9 mouse cellular contexts compared by ENCODE assay signal in the genomic region with DNA sequence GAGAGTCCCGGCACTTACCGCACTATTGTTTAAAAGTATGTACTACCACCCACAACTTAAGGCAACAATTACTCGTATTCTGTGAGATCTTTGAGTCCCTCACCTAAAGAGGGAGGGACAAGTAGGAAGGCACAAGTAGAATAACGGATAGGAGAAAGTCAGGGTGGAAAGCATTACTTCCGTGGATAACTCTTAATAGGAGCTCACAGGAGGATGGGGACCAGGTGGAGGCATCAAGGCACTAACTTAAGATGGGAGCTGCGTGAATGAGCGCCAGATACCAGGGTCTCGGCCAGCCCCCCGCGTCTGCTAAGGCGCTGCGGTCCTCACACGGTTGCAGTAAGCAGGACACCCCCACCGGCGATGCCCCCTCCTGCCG. TPM values are rescaled to one million over a fixed set of nuclear protein-coding genes. Genes with fewer than 3 reads are reported as not detected.
DNase-seq lines count a peak whose midpoint lies in the region; ATAC-seq and TF ChIP-seq lines count a peak whose summit lies in the region.
"Had no signal": no experiment of that assay in that cellular context is flagged by ENCODE, and none has a peak within 500 bp of the region (broad histone marks: within the 10 kb centered on the region; RNA-seq: fewer than 3 reads in every experiment).

No protein-coding gene starts in this region.

- peak overlapping the region; percentile 97 for H3K27ac ChIP-seq in kidney, postnatal 0 days
- peak overlapping the region; percentile 99 for H3K27ac ChIP-seq in hindbrain, postnatal 0 days
- H3K27ac ChIP-seq in midbrain, postnatal 0 days (ENCODE audit: low read depth, low read length) = peak overlapping the region; percentile 98

- 0% methylated on average over 14 of the region's 16 CpGs for WGBS in kidney, postnatal 0 days
- WGBS in hindbrain, postnatal 0 days = under 1% methylated on average over 14 of the region's 16 CpGs
- 0% methylated on average over 13 of the region's 16 CpGs for WGBS in midbrain, postnatal 0 days

- no peak for TF ChIP-seq CTCF in kidney, postnatal 0 days (IDR thresholded peaks at IDR 0.05; ENCODE audit: low read depth)
- no peak for TF ChIP-seq CTCF in hindbrain, postnatal 0 days (IDR thresholded peaks at IDR 0.05; ENCODE audit: low read depth)
- no peak for TF ChIP-seq CTCF in midbrain, postnatal 0 days (IDR thresholded peaks at IDR 0.05)

- no peaks in the 10 kb centered on the region for H3K27me3 ChIP-seq in kidney, postnatal 0 days (ENCODE audit: insufficient read depth, low read length)
- H3K27me3 ChIP-seq in hindbrain, postnatal 0 days (ENCODE audit: insufficient read depth, low read length) = no peaks in the 10 kb centered on the region
- no peaks in the 10 kb centered on the region for H3K27me3 ChIP-seq in midbrain, postnatal 0 days (ENCODE audit: insufficient read depth, low read length)

- ATAC-seq in kidney, postnatal 0 days (replicated peaks; ENCODE audit: low FRiP score, low read depth) = no peak
- ATAC-seq in hindbrain, postnatal 0 days = no peak
- no peak; the same call in 1 of the 2 replicates for ATAC-seq in midbrain, postnatal 0 days (ENCODE audit: low FRiP score)
- ATAC-seq in granulocyte monocyte progenitor cell, adult 5-6 weeks (replicated peaks; ENCODE audit: poor library complexity, severe bottlenecking) = no peak

- H3K4me3 ChIP-seq in kidney, postnatal 0 days (replicated peaks; ENCODE audit: low read depth, low read length) = peak overlapping the region; percentile 76
- peak overlapping the region; percentile 85 for H3K4me3 ChIP-seq in hindbrain, postnatal 0 days (ENCODE audit: low read length)
- peak overlapping the region; percentile 65 for H3K4me3 ChIP-seq in midbrain, postnatal 0 days (ENCODE audit: low read depth, low read length)

- peak overlapping the region; percentile 74 for H3K9ac ChIP-seq in kidney, postnatal 0 days (ENCODE audit: low read depth, low read length)
- peak overlapping the region; percentile 88 for H3K9ac ChIP-seq in hindbrain, postnatal 0 days (replicated peaks; ENCODE audit: low read length)
- H3K9ac ChIP-seq in midbrain, postnatal 0 days (replicated peaks; ENCODE audit: low read length, poor library complexity, severe bottlenecking) = peak overlapping the region; percentile 94

- no peaks in the 10 kb centered on the region for H3K9me3 ChIP-seq in kidney, postnatal 0 days (replicated peaks; ENCODE audit: low read length)
- H3K9me3 ChIP-seq in hindbrain, postnatal 0 days (ENCODE audit: low read length) = no peaks in the 10 kb centered on the region
- H3K9me3 ChIP-seq in midbrain, postnatal 0 days (ENCODE audit: low read length) = no peaks in the 10 kb centered on the region

- peak; percentile 68 for DNase-seq in kidney, postnatal 0 days (ENCODE audit: low spot score)
- no peak for DNase-seq in kidney, adult 18-20 months
- peak; percentile 38 for DNase-seq in c-Kit-positive CD71-positive TER-119-positive erythroid progenitor cells, embryonic 14.5 days (ENCODE audit: low spot score)
- DNase-seq in hindbrain, postnatal 0 days (ENCODE audit: low spot score) = no peak
- no peak for DNase-seq in midbrain, postnatal 0 days (ENCODE audit: low spot score)
- no peak for DNase-seq in left cerebral cortex, adult 9 months (ENCODE audit: low spot score in 2 of 2)
- DNase-seq in thymus, postnatal 36 days = no peak

- H3K4me2 ChIP-seq in kidney, postnatal 0 days (ENCODE audit: low read length) = peak overlapping the region; percentile 79
- H3K4me2 ChIP-seq in hindbrain, postnatal 0 days (ENCODE audit: low read depth, low read length) = peak overlapping the region; percentile 90
- H3K4me2 ChIP-seq in midbrain, postnatal 0 days (ENCODE audit: low read depth, low read length, poor library complexity, severe bottlenecking) = peak overlapping the region; percentile 78

- no peaks in the 10 kb centered on the region for H3K36me3 ChIP-seq in kidney, postnatal 0 days (ENCODE audit: insufficient read depth, low read length)
- H3K36me3 ChIP-seq in hindbrain, postnatal 0 days (ENCODE audit: insufficient read depth, low read length) = no peaks in the 10 kb centered on the region
- no peaks in the 10 kb centered on the region for H3K36me3 ChIP-seq in midbrain, postnatal 0 days (ENCODE audit: insufficient read depth, low read length)

- no peaks in the 10 kb centered on the region; the same call in 1 of the 2 replicates for H3K4me1 ChIP-seq in kidney, postnatal 0 days (replicated peaks; ENCODE audit: insufficient read depth, low read length)
- peaks cover 7% of the 10 kb centered on the region; the same call in 1 of the 2 replicates for H3K4me1 ChIP-seq in hindbrain, postnatal 0 days (ENCODE audit: insufficient read depth, low read length)
- 0 out of 2 replicates have a peak, but pooled peaks cover 2% of the 10 kb centered on the region for H3K4me1 ChIP-seq in midbrain, postnatal 0 days (ENCODE audit: insufficient read depth, low read length)

RNA-seq across cellular contexts. Expression of a gene that starts 0.3 kb away (rescaled TPM):
- polyA plus RNA-seq in kidney, postnatal 0 days (2015; fragmentation: Nextera tagmentation; extraction: Ambion mirVana) = 362 and 409 TPM in 2 replicates
- total RNA-seq in hindbrain, postnatal 0 days (2014; rRNA removed) = 7.2 and 8.3 TPM in 2 replicates
- polyA plus RNA-seq in hindbrain, postnatal 0 days (2015; fragmentation: Nextera tagmentation; extraction: Ambion mirVana) = 145 and 146 TPM in 2 replicates
- 9.2 and 25.0 TPM in 2 replicates for total RNA-seq in midbrain, postnatal 0 days (2014; rRNA removed)
- 117 and 123 TPM in 2 replicates for polyA plus RNA-seq in midbrain, postnatal 0 days (2015; fragmentation: Nextera tagmentation; extraction: Ambion mirVana)
- 101 and 196 TPM in 2 replicates for total RNA-seq in granulocyte monocyte progenitor cell, adult 5-6 weeks (2014; fragmentation: Nextera tagmentation)
- 79.5 and 114 TPM in 2 replicates for total RNA-seq in granulocyte monocyte progenitor cell, adult 5-6 weeks (2017)

RNA-seq across cellular contexts. Expression of a gene that starts 0.4 kb away (rescaled TPM):
- 92.5 and 95.9 TPM in 2 replicates for polyA plus RNA-seq in kidney, postnatal 0 days (2015; fragmentation: Nextera tagmentation; extraction: Ambion mirVana)
- total RNA-seq in hindbrain, postnatal 0 days (2014; rRNA removed) = 3.8 and 4.9 TPM in 2 replicates
- 27.8 and 34.0 TPM in 2 replicates for polyA plus RNA-seq in hindbrain, postnatal 0 days (2015; fragmentation: Nextera tagmentation; extraction: Ambion mirVana)
- total RNA-seq in midbrain, postnatal 0 days (2014; rRNA removed) = 8.2 and 14.3 TPM in 2 replicates
- 22.9 and 26.6 TPM in 2 replicates for polyA plus RNA-seq in midbrain, postnatal 0 days (2015; fragmentation: Nextera tagmentation; extraction: Ambion mirVana)
- 61.8 and 98.5 TPM in 2 replicates for total RNA-seq in granulocyte monocyte progenitor cell, adult 5-6 weeks (2014; fragmentation: Nextera tagmentation)
- total RNA-seq in granulocyte monocyte progenitor cell, adult 5-6 weeks (2017) = 107 and 144 TPM in 2 replicates

RNA-seq across cellular contexts. Expression of a gene that starts 30.1 kb away (rescaled TPM):
- polyA plus RNA-seq in kidney, postnatal 0 days (2015; fragmentation: Nextera tagmentation; extraction: Ambion mirVana) = 8.1 and 8.7 TPM in 2 replicates
- 5.6 and 6.1 TPM in 2 replicates for total RNA-seq in hindbrain, postnatal 0 days (2014; rRNA removed)
- 4.9 and 6.8 TPM in 2 replicates for polyA plus RNA-seq in hindbrain, postnatal 0 days (2015; fragmentation: Nextera tagmentation; extraction: Ambion mirVana)
- total RNA-seq in midbrain, postnatal 0 days (2014; rRNA removed) = 5.8 and 9.3 TPM in 2 replicates
- polyA plus RNA-seq in midbrain, postnatal 0 days (2015; fragmentation: Nextera tagmentation; extraction: Ambion mirVana) = 6.1 and 6.6 TPM in 2 replicates
- total RNA-seq in granulocyte monocyte progenitor cell, adult 5-6 weeks (2014; fragmentation: Nextera tagmentation) = 6.0 and 7.8 TPM in 2 replicates
- 7.0 and 8.8 TPM in 2 replicates for total RNA-seq in granulocyte monocyte progenitor cell, adult 5-6 weeks (2017)

RNA-seq across cellular contexts. Expression of a gene that starts 60.0 kb away (rescaled TPM):
- not detected in 2 replicates for polyA plus RNA-seq in kidney, postnatal 0 days (2015; fragmentation: Nextera tagmentation; extraction: Ambion mirVana)
- total RNA-seq in hindbrain, postnatal 0 days (2014; rRNA removed) = not detected in 2 replicates
- polyA plus RNA-seq in hindbrain, postnatal 0 days (2015; fragmentation: Nextera tagmentation; extraction: Ambion mirVana) = not detected in 2 replicates
- total RNA-seq in midbrain, postnatal 0 days (2014; rRNA removed) = 0.22 TPM in 1 of 2 replicates, not detected in the other
- polyA plus RNA-seq in midbrain, postnatal 0 days (2015; fragmentation: Nextera tagmentation; extraction: Ambion mirVana) = not detected in 2 replicates
- total RNA-seq in granulocyte monocyte progenitor cell, adult 5-6 weeks (2014; fragmentation: Nextera tagmentation) = not detected in 2 replicates
- total RNA-seq in granulocyte monocyte progenitor cell, adult 5-6 weeks (2017) = not detected in 2 replicates
- polyA plus RNA-seq: brain, embryonic 14.5 days had no signal

Comparison
In these comparisons a context has a peak if more than half of its experiments do, and no peak if none do; other contexts are left out.
1. DNase-seq: peak in kidney, postnatal 0 days (single experiment) and c-Kit-positive CD71-positive TER-119-positive erythroid progenitor cells, embryonic 14.5 days (single experiment); none in kidney, adult 18-20 months (single experiment), hindbrain, postnatal 0 days (single experiment), midbrain, postnatal 0 days (single experiment), left cerebral cortex, adult 9 months (0 of 2) and thymus, postnatal 36 days (0 of 2).
2. Peak in every context shown above with its lines, with median percentiles within 50 percentile points of each other: H3K27ac ChIP-seq, H3K4me2 ChIP-seq, H3K4me3 ChIP-seq and H3K9ac ChIP-seq.